Mouse (Mus musculus) cerebellum, adult 9-10 months (tissue): ENCODE data around the gene Btbd7.

Experiments
- DNase-seq: peaks from one replicate; pipeline ENCODE4 v3.0.0; 2022

Btbd7 gene

GRCm38 (mm10) chr12:102778151-102778550 is 100.1 kb downstream of the Btbd7 start:
- peak; percentile 55 for DNase-seq

GRCm38 (mm10) chr12:102776035-102776434 is 102.2 kb downstream of the Btbd7 start:
- no peak for DNase-seq

GRCm38 (mm10) chr12:102772676-102773075 is 105.6 kb downstream of the Btbd7 start:
- DNase-seq = no peak

GRCm38 (mm10) chr12:102771601-102772000 is 106.7 kb downstream of the Btbd7 start:
- DNase-seq = no peak

GRCm38 (mm10) chr12:102769000-102769399 is 109.3 kb downstream of the Btbd7 start:
- no peak for DNase-seq

GRCm38 (mm10) chr12:102763696-102764095 is 114.6 kb downstream of the Btbd7 start:
- DNase-seq = no peak

- DNase-seq = no peak
Observed at GRCm38 (mm10) chr12:102761668-102762067, 116.6 kb downstream of the Btbd7 start.

- no peak for DNase-seq
Observed at GRCm38 (mm10) chr12:102758936-102759335, 119.3 kb downstream of the Btbd7 start.

- peak; percentile 54 for DNase-seq
Observed at GRCm38 (mm10) chr12:102758403-102758756, 119.9 kb downstream of the Btbd7 start, which contains the start of gene Gm20604. Gm20604 (minus strand) TSS chr12:102758672.

- DNase-seq = peak; percentile 96
Observed at GRCm38 (mm10) chr12:102757689-102758402, 120.4 kb downstream of the Btbd7 start, which contains the start of the genes Gm28051, Gon7 and Ubr7. Gm28051 (minus strand) TSS chr12:102757765. Gon7 (minus strand) TSS chr12:102757803. Ubr7 (plus strand) TSS chr12:102757967.

GRCm38 (mm10) chr12:102757055-102757688 is 121.1 kb downstream of the Btbd7 start:
- peak; percentile 45 for DNase-seq

- DNase-seq = peak; percentile 57
Observed at GRCm38 (mm10) chr12:102756304-102756703, 122.0 kb downstream of the Btbd7 start.

- no peak for DNase-seq
Observed at GRCm38 (mm10) chr12:102748256-102748655, 130.0 kb downstream of the Btbd7 start.

GRCm38 (mm10) chr12:102744839-102745238 is 133.4 kb downstream of the Btbd7 start:
- peak; percentile 34 for DNase-seq

GRCm38 (mm10) chr12:102743589-102744574 is 134.4 kb downstream of the Btbd7 start, which contains the start of the genes Moap1 and Tmem251:
Moap1 (minus strand) TSS chr12:102743661.
Tmem251 (plus strand) TSS chr12:102743762.
- peak; percentile 88 for DNase-seq

GRCm38 (mm10) chr12:102743036-102743588 is 135.2 kb downstream of the Btbd7 start:
- DNase-seq = no peak

GRCm38 (mm10) chr12:102742056-102742455 is 136.2 kb downstream of the Btbd7 start:
- DNase-seq = no peak

GRCm38 (mm10) chr12:102740285-102740684 is 138.0 kb downstream of the Btbd7 start:
- DNase-seq = peak; percentile 60

GRCm38 (mm10) chr12:102739096-102739495 is 139.2 kb downstream of the Btbd7 start:
- no peak for DNase-seq

GRCm38 (mm10) chr12:102733381-102733780 is 144.9 kb downstream of the Btbd7 start:
- no peak for DNase-seq

GRCm38 (mm10) chr12:102730798-102731619 is 147.3 kb downstream of the Btbd7 start:
- DNase-seq = no peak
